Mouse (Mus musculus) frontal cortex, postnatal 36 days (tissue): ENCODE measurements at regions not wholly inside any gene's neighbourhood (a gene's known extent, or its start where the extent isn't known, plus 50 kb on each side); places are given as distances from the start of the nearest gene placed in this dataset.
A peak's percentile ranks its signal among the peaks of the same experiment; 100 is the strongest.

Source experiments
- DNase-seq, 2 experiments: peaks; one replicate each; pipeline ENCODE4 v3.0.0; 2022; ENCODE audit warnings: low spot score in 2 of 2

- no peak for DNase-seq
These were observed 273.3 kb upstream of the Irx2 start for GRCm38 (mm10) chr13:72355297-72355696.

DNA sequence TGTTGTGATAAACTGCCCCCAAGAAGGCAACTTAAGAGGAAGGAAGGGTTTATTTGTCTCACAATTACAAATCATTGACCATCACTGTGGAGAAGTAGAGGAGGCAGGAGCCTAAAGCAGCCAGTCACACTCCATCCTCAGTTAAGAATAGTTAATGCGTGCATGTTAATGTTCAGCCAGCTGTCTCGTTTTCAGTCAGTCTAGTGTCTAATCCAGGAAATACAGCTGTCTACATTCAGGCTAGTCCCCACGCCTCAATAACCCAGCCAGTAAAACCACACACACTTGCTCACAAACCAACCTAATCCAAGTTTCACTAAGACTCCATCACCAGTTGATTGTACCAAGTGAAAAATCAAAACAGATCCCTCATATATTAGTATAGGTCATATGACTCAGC, 272.8 kb upstream of the Irx2 start:
- DNase-seq = no peak

- DNase-seq = no peak
These were observed 270.2 kb upstream of the Irx2 start for GRCm38 (mm10) chr13:72358243-72358904.

DNA sequence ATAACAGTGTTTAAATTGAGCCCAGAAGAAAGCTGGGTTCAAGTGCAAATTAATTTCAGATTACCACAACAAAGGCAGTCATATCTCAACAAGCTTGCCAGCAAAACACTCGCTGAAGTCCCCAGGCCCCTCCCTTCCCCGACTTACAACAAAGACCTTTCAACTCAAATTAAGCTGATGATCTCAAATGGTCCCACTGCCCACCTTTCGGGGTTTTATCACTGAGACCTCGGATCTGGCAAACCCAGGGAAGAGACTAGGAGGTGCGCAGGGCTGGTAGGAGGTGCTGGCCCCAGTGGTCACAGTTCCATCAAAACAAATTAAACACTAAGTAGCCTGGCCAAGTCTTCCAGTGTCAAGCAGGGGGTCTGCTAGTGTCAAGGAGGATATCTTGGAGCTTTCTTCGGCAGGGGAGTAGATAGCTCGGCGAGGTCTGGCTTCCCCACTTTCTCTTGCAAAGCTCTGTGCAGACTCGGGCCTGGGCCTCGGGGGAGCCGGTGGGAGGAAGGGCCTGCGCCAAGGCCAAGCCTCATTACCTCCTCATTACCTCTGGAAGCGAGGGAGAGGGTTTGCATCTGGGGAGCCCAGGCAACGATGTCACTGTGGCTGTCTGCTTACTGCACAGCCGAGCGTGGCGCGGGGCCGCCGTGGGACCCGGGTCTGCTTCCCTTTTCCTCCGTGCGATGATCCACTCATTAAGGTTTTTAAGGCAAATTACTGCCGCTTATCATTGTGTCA, 262.9 kb upstream of the Irx2 start:
- DNase-seq = no peak

DNA sequence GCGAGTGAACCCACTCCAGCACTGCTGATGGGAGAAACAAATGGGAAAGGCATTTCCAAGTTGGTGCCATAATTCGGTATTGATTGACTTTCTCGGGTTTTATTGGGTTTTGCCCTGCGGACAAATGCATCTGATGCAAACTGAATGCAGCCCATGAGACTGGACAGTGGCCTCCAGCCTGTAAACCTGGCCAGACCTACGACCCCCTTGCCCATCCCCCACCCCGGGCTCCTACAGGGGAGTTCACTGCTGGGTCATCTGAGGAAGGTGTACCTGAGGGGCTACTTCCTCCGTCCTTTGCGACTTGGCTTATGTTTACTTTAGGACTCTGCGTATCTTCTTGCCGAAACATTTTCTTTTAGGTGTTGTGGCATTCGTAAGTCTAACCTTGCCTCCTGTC, 262.3 kb upstream of the Irx2 start:
- no peak for DNase-seq

GRCm38 (mm10) chr13:72370131-72370530, 258.5 kb upstream of the Irx2 start:
- DNase-seq = no peak

GRCm38 (mm10) chr13:72370997-72371396, 257.6 kb upstream of the Irx2 start:
- no peak for DNase-seq

GRCm38 (mm10) chr13:72393366-72393765, 235.3 kb upstream of the Irx2 start:
- no peak for DNase-seq

DNA sequence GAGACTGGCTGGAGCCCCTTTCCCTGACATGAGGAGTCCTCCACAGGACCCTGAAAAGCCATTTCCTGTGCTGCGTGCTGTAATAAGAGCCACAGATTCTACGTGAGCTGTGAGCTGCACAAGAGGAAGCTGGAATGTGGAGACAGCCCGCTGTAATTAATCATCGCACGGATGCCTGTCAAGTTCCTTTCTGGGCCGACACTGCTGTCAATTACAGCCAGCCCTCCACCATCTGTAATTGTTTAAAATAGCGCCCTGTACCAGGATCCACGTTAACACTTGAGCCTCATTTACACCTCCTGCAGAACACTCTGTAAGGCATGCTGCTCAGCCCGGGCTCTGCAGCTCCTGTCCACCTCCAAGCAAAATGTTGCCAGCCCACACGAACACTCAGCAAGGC, 227.9 kb upstream of the Irx2 start:
- peak; percentile 72 to 80 for DNase-seq

DNA sequence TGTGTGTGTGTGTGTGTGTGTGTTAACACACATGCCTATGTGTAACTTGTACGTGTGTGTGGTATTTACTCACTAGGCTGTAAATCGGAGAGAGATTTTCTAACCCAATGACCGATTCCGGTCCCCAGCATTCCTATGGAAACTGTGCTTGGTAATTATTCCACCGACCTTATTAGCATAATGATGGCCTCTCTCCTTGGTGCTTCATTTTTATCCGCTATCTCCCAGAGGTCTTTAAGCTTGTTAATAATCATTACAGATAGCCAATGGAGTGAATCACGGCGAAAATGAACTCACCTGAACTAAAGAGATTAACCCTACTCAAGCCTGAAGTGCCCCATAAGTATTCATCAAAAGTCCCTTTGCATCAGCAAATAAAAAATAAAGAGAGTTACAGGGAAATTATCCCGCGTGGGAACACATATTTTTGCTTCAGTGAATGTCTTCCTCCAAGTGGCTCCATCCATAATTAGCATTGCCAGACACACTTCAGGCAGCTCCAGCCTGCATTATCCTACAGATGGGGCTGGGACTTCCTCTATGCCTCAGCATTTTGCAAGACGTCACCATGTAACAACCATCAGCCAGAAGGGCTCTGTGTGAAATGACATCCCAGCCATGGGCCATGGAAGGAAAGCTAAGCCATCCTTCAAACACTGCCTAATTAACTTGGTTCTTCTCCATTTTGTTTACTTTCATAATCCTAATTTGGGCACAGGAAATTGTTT, 219.2 kb upstream of the Irx2 start:
- DNase-seq = peak in 1 of 2 experiments; percentile 9

- no peak for DNase-seq
These were observed 216.0 kb upstream of the Irx2 start for GRCm38 (mm10) chr13:72412656-72413055.

GRCm38 (mm10) chr13:72416981-72417380, 211.6 kb upstream of the Irx2 start:
- no peak for DNase-seq

DNA sequence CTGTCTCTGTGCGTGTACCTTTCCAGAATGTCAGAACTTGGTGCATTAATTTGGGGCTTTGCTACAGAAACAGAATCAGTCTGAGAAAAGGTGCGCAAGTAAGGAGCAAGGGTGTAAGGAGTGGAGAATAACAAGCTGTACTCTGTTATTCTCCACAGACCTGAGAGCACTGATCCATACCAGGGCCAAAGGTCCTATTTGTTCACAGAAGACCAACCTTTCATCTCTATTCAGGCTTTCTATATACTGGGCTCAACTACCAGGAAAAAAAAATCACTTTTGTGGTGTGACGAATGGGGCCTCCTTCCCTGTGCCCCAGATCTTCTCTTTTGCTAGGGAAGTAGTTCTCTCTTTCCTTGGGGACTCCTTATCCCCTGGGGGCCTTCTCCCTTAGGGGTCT, 210.8 kb upstream of the Irx2 start:
- DNase-seq = no peak

DNA sequence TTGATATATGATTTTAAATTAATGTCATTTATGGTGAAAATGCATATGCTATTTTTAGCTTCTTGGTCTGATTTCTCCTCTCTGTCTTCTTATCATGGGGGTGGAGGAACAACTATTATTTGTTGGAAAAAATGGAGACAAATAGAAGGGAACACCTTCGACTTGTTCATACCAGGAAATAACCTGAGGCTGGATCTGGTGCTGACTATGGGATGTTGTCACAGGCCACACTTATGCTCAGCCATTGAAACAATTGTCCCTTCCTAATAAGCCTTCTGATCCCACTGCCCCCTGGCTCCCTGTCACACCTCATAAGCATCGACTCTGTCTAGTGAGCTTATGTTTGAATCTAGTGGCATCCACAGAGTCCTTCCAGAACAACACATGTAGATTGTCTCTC, 210.3 kb upstream of the Irx2 start:
- no peak for DNase-seq

DNA sequence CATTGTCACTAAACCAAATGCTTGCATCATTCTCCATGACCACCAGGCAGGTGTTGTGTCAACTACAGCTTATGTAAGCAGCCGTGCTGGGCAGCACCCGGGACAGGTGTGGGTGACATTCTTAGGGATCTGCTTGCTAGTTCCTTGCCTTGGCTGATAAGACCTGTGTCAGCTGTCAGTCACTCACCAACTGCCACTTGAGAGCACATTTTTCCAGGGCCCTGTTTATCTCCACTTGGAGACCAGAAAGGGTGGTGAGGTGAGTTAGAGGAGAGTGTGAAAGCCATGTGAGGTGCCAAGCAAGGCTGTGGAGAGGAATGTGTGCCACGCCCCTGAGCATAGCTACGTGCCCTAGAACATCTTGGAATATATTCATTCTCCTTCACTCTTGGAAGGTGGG, 209.1 kb upstream of the Irx2 start:
- DNase-seq = no peak

GRCm38 (mm10) chr13:72425917-72426316, 202.7 kb upstream of the Irx2 start:
- DNase-seq = no peak

GRCm38 (mm10) chr13:72445336-72445735, 183.3 kb upstream of the Irx2 start:
- DNase-seq = no peak

- DNase-seq = no peak
These were observed 180.1 kb upstream of the Irx2 start for GRCm38 (mm10) chr13:72448458-72449058.

DNA sequence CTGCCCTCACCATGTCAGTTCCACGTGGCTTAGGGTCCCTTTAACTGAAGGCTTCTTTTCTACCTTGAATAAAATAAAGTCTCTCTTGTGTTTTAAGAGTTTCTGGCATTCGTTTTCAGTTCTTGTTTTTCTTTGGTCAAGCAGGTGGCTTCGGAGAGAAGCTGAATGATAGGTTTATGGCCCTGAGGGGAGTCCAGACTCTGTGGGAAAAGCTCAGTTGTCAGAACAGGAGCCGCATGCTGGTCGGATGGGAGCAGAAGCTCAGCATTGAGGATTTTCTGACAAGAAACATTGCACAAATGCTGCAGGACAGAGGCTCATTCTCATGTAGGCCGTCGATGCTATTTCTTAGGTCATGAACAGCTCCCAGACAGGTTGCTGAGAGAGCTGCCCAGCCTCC, 133.3 kb upstream of the Irx2 start:
- no peak for DNase-seq

GRCm38 (mm10) chr13:72497036-72497435, 131.6 kb upstream of the Irx2 start:
- no peak for DNase-seq

GRCm38 (mm10) chr13:72497521-72497920, 131.1 kb upstream of the Irx2 start:
- no peak for DNase-seq

GRCm38 (mm10) chr13:72505954-72506353, 122.7 kb upstream of the Irx2 start:
- DNase-seq = peak; percentile 7 to 11
